Comparison of ENCODE assay signal across 11 mouse cellular contexts in genomic region chr5:117239106-117239505, GRCm38 (mm10).
"Had no signal": no experiment of that assay in that cellular context is flagged by ENCODE, and none has a peak within 500 bp of the region (broad histone marks: within the 10 kb centered on the region; RNA-seq: fewer than 3 reads in every experiment).

No protein-coding gene starts in this region.

- ATAC-seq: inflammation-experienced regulatory T-cells, adult 6 months; intestine, postnatal 0 days; liver, embryonic 12.5 days; midbrain, embryonic 13.5 days had no signal

- H3K9ac ChIP-seq: limb, embryonic 15.5 days; liver, embryonic 12.5 days; lung, embryonic 15.5 days had no signal

- H3K27me3 ChIP-seq: liver, embryonic 12.5 days; lung, embryonic 15.5 days; midbrain, embryonic 13.5 days had no signal

- H3K36me3 ChIP-seq: lung, embryonic 15.5 days had no signal

- H3K4me2 ChIP-seq: limb, embryonic 15.5 days; liver, embryonic 12.5 days; lung, embryonic 15.5 days had no signal

- H3K4me3 ChIP-seq: limb, embryonic 15.5 days; liver, embryonic 12.5 days; lung, embryonic 15.5 days had no signal

- H3K4me1 ChIP-seq: liver, embryonic 12.5 days had no signal

- H3K27ac ChIP-seq: limb, embryonic 15.5 days; liver, embryonic 12.5 days; lung, embryonic 15.5 days had no signal

- DNase-seq: kidney, adult 8-10 months; kidney, postnatal 25 days; lung, postnatal 14 days; retina, postnatal 1 day; thymus, postnatal 14 days had no signal

- H3K9me3 ChIP-seq: limb, embryonic 15.5 days; liver, embryonic 12.5 days; lung, embryonic 15.5 days; midbrain, embryonic 13.5 days had no signal
